Mouse (Mus musculus): ENCODE measurements around the gene Pex6. TPM values are rescaled to one million over a fixed set of nuclear protein-coding genes. Genes with fewer than 3 reads are reported as not detected.
A peak's percentile ranks its signal among the peaks of the same experiment; 100 is the strongest.

Pex6 gene
- total RNA-seq, 1 experiment: 17.8 TPM

DNA sequence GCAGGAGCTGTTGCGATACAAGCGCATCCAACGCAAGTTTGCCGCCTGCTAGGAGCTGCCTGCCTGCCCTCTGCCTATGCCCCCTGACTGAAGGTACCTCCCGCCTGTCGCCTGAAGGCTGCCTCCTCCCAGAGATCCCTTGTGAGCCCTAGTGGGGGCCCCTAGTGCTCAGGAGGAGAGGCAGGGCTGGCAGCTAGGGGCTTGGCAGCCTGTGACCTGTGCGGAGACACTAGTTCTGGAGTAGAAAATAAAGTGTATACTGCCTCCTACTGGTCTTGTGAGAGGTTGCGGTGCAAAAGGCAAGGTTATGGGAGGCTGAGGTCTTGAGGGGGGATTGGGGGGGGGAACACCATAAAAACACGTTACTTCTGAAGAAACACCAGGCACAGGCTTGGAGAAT, 14.0 kb downstream of the Pex6 start:
- Histone ChIP-seq H3K27ac (ENCODE audit: insufficient read depth, low read depth, low read length, poor library complexity, severe bottlenecking) (no peak overlapping the region), H3K36me3 (ENCODE audit: control insufficient read depth, insufficient read depth, low read length, poor library complexity, severe bottlenecking) (peaks cover 6% of the 10 kb centered on the region; the same call in 1 of the 2 replicates), H3K9me3 (ENCODE audit: control insufficient read depth, insufficient read depth, low read depth, low read length) (no peaks in the 10 kb centered on the region), H3K4me1 (ENCODE audit: control insufficient read depth in 2 of 2, insufficient read depth in 2 of 2, low read length in 2 of 2, poor library complexity in 1 of 2) (peaks cover 0 to 2% of the 10 kb centered on the region in 2 experiments; a peak in 2 of 4 replicates), H3K4me3 (ENCODE audit: insufficient read depth in 1 of 2, low read depth in 1 of 2, low read length in 2 of 2, poor library complexity in 1 of 2, severe bottlenecking in 1 of 2) (peak overlapping the region in 1 of 2 experiments; percentile 27; a peak in 2 of 4 replicates), H3K9ac (ENCODE audit: insufficient read depth, low read depth, low read length, poor library complexity, severe bottlenecking) (0 out of 2 replicates have a peak overlapping the region, but pooled peaks have one; percentile 40)
- TF ChIP-seq ZNF384 (IDR thresholded peaks at IDR 0.05; ENCODE audit: low read depth, low read length) (no peak), ZC3H11A (IDR thresholded peaks at IDR 0.05; ENCODE audit: borderline replicate concordance, low read depth, low read length) (no peak), HCFC1 (IDR thresholded peaks at IDR 0.05; ENCODE audit: borderline replicate concordance, insufficient read depth, low read length) (no peak), MAFK (IDR thresholded peaks at IDR 0.05; ENCODE audit: insufficient read depth, low read depth, low read length) (no peak), CHD2 (IDR thresholded peaks at IDR 0.05; ENCODE audit: low read depth, low read length) (no peak)
- no peak for DNase-seq (ENCODE audit: low read depth, low spot score)
- in situ Hi-C loops (cut with MboI; ENCODE audit: low sequenced_read_pairs in 2 of 2, unreplicated experiment in 2 of 2): no loop called here

- TF ChIP-seq ZC3H11A (IDR thresholded peaks at IDR 0.05; ENCODE audit: borderline replicate concordance, low read depth, low read length) (no peak), ZNF384 (IDR thresholded peaks at IDR 0.05; ENCODE audit: low read depth, low read length) (no peak), MAFK (IDR thresholded peaks at IDR 0.05; ENCODE audit: insufficient read depth, low read depth, low read length) (no peak), CHD2 (IDR thresholded peaks at IDR 0.05; ENCODE audit: low read depth, low read length) (no peak), HCFC1 (IDR thresholded peaks at IDR 0.05; ENCODE audit: borderline replicate concordance, insufficient read depth, low read length) (no peak)
- no peak overlapping the region for H3K9ac ChIP-seq (ENCODE audit: insufficient read depth, low read depth, low read length, poor library complexity, severe bottlenecking)
- no peaks in the 10 kb centered on the region for H3K9me3 ChIP-seq (ENCODE audit: control insufficient read depth, insufficient read depth, low read depth, low read length)
- in situ Hi-C loops (cut with MboI; ENCODE audit: low sequenced_read_pairs in 2 of 2, unreplicated experiment in 2 of 2): no loop called here
- H3K36me3 ChIP-seq (ENCODE audit: control insufficient read depth, insufficient read depth, low read length, poor library complexity, severe bottlenecking): peaks cover 6% of the 10 kb centered on the region; the same call in 1 of the 2 replicates
- DNase-seq (ENCODE audit: low read depth, low spot score): no peak
- H3K27ac ChIP-seq (ENCODE audit: insufficient read depth, low read depth, low read length, poor library complexity, severe bottlenecking): no peak overlapping the region
- peaks cover 0 to 2% of the 10 kb centered on the region in 2 experiments; a peak in 2 of 4 replicates for H3K4me1 ChIP-seq (ENCODE audit: control insufficient read depth in 2 of 2, insufficient read depth in 2 of 2, low read length in 2 of 2, poor library complexity in 1 of 2)
- H3K4me3 ChIP-seq (ENCODE audit: insufficient read depth in 1 of 2, low read depth in 1 of 2, low read length in 2 of 2, poor library complexity in 1 of 2, severe bottlenecking in 1 of 2): no peak overlapping the region
Observed at GRCm38 (mm10) chr17:46725731-46726645, 14.7 kb downstream of the Pex6 start.

DNA sequence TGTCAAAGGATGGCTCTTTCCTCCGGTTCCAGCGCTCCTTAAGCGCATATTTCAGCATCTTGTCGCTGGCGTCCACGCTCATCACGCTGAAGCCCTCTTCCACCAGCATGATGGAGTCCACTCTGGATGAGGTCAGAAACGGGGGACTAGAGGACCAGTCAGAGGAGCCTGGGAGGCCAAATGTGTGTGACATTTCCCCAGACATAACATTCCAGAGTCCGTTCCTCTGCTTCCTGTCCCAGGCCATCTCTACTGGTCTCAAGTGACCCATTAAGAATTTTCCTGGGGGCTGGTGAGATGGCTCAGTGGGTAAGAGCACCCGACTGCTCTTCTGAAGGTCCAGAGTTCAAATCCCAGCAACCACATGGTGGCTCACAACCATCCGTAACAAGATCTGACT, 16.0 kb downstream of the Pex6 start:
- Histone ChIP-seq H3K9ac (ENCODE audit: insufficient read depth, low read depth, low read length, poor library complexity, severe bottlenecking) (no peak overlapping the region), H3K4me1 (ENCODE audit: control insufficient read depth in 2 of 2, insufficient read depth in 2 of 2, low read length in 2 of 2, poor library complexity in 1 of 2) (peaks cover 0 to 2% of the 10 kb centered on the region in 2 experiments; a peak in 2 of 4 replicates), H3K4me3 (ENCODE audit: insufficient read depth in 1 of 2, low read depth in 1 of 2, low read length in 2 of 2, poor library complexity in 1 of 2, severe bottlenecking in 1 of 2) (no peak overlapping the region), H3K9me3 (ENCODE audit: control insufficient read depth, insufficient read depth, low read depth, low read length) (no peaks in the 10 kb centered on the region), H3K36me3 (ENCODE audit: control insufficient read depth, insufficient read depth, low read length, poor library complexity, severe bottlenecking) (peaks cover 3% of the 10 kb centered on the region; the same call in 1 of the 2 replicates), H3K27ac (ENCODE audit: insufficient read depth, low read depth, low read length, poor library complexity, severe bottlenecking) (no peak overlapping the region)
- in situ Hi-C loops (cut with MboI; ENCODE audit: low sequenced_read_pairs in 2 of 2, unreplicated experiment in 2 of 2): no loop called here
- TF ChIP-seq ZC3H11A (IDR thresholded peaks at IDR 0.05; ENCODE audit: borderline replicate concordance, low read depth, low read length): no peak
- no peak for TF ChIP-seq CHD2 (IDR thresholded peaks at IDR 0.05; ENCODE audit: low read depth, low read length)
- no peak for TF ChIP-seq HCFC1 (IDR thresholded peaks at IDR 0.05; ENCODE audit: borderline replicate concordance, insufficient read depth, low read length)
- TF ChIP-seq MAFK (IDR thresholded peaks at IDR 0.05; ENCODE audit: insufficient read depth, low read depth, low read length): no peak
- TF ChIP-seq ZNF384 (IDR thresholded peaks at IDR 0.05; ENCODE audit: low read depth, low read length): no peak
- DNase-seq (ENCODE audit: low read depth, low spot score): no peak

DNA sequence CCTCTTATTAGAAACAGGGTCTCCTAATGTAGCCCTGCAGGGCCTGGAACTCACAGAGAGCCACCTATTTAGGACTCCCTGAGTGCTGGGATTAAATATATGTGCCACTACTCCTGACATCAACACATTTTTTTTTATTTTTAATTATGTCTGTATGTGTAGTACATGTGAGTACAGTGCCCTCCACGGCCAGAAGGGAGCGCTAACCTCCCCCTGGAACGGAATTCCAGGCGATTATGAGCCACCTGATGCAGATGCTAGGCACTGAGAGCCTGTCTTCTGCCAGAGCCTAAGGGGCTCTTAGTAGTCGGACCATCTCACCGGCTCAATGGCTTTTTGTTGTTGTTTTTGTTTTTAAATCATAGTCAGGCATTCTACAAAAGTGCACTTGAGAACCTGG, 16.8 kb downstream of the Pex6 start:
- TF ChIP-seq CHD2 (IDR thresholded peaks at IDR 0.05; ENCODE audit: low read depth, low read length): no peak
- TF ChIP-seq ZC3H11A (IDR thresholded peaks at IDR 0.05; ENCODE audit: borderline replicate concordance, low read depth, low read length): no peak
- TF ChIP-seq MAFK (IDR thresholded peaks at IDR 0.05; ENCODE audit: insufficient read depth, low read depth, low read length): no peak
- TF ChIP-seq HCFC1 (IDR thresholded peaks at IDR 0.05; ENCODE audit: borderline replicate concordance, insufficient read depth, low read length): no peak
- TF ChIP-seq ZNF384 (IDR thresholded peaks at IDR 0.05; ENCODE audit: low read depth, low read length): peak; percentile 42; the same call in 1 of the 2 replicates
- Histone ChIP-seq H3K9ac (ENCODE audit: insufficient read depth, low read depth, low read length, poor library complexity, severe bottlenecking) (no peak overlapping the region), H3K27ac (ENCODE audit: insufficient read depth, low read depth, low read length, poor library complexity, severe bottlenecking) (no peak overlapping the region), H3K4me1 (ENCODE audit: control insufficient read depth in 2 of 2, insufficient read depth in 2 of 2, low read length in 2 of 2, poor library complexity in 1 of 2) (peaks cover 0 to 2% of the 10 kb centered on the region in 2 experiments; a peak in 2 of 4 replicates), H3K36me3 (ENCODE audit: control insufficient read depth, insufficient read depth, low read length, poor library complexity, severe bottlenecking) (peaks cover 3% of the 10 kb centered on the region; the same call in 1 of the 2 replicates), H3K9me3 (ENCODE audit: control insufficient read depth, insufficient read depth, low read depth, low read length) (no peaks in the 10 kb centered on the region), H3K4me3 (ENCODE audit: insufficient read depth in 1 of 2, low read depth in 1 of 2, low read length in 2 of 2, poor library complexity in 1 of 2, severe bottlenecking in 1 of 2) (peak overlapping the region in 1 of 2 experiments; percentile 86; a peak in 1 of 4 replicates)
- peak; percentile 79 for DNase-seq (ENCODE audit: low read depth, low spot score)
- in situ Hi-C loops (cut with MboI; ENCODE audit: low sequenced_read_pairs in 2 of 2, unreplicated experiment in 2 of 2): no loop called here

All from ES-E14 (cell line).